Mouse (Mus musculus): ENCODE measurements around the gene Fam177a. TPM values are rescaled to one million over a fixed set of nuclear protein-coding genes. Genes with fewer than 3 reads are reported as not detected.

Gene Fam177a
- total RNA-seq, 2 experiments from 2014 or later: 22.3 to 38.5 TPM

Other genes starting within 250 kb of the Fam177a start
- not detected for gene Gm20403, start 137.9 kb upstream of the Fam177a start, total RNA-seq (2021)
- 1 to 10 TPM; 2.3 to 2.9 TPM for gene Baz1a, start 110.1 kb upstream of the Fam177a start, total RNA-seq (2021)
- gene 2700097O09Rik, start 44.4 kb upstream of the Fam177a start, total RNA-seq (2021): 1 to 10 TPM; 8.6 to 9.4 TPM
- gene Srp54a, start 44.2 kb upstream of the Fam177a start, total RNA-seq (2021): 100 to 1,000 TPM; 106 to 108 TPM
- gene Srp54b, start 30.6 kb downstream of the Fam177a start, total RNA-seq (2021): 10 to 100 TPM; 52.9 to 59.1 TPM
- 10 to 100 TPM in 1 of 2 experiments, under 1 TPM in 1; 0.69 to 14.8 TPM for gene 1700047I17Rik2, start 75.1 kb downstream of the Fam177a start, total RNA-seq (2021)
- gene Srp54c, start 105.7 kb downstream of the Fam177a start, total RNA-seq (2021): 10 to 100 TPM; 37.0 to 40.1 TPM
- 1 to 10 TPM; 5.9 to 7.9 TPM for gene 1110008L16Rik, start 175.1 kb downstream of the Fam177a start, total RNA-seq (2021)
- 10 to 100 TPM; 12.6 to 14.7 TPM for gene Ppp2r3c, start 178.5 kb downstream of the Fam177a start, total RNA-seq (2021)

All from left cerebral cortex, postnatal 10 days (tissue).